Mouse (Mus musculus) cerebellum, adult 9-10 months (tissue): ENCODE measurements around the gene Nprl2.

Source experiments
- DNase-seq: peaks from one replicate; pipeline ENCODE4 v3.0.0; 2022

The Nprl2 gene

GRCm38 (mm10) chr9:107541474-107542351, at the start of gene Nprl2, which contains the start of gene Cyb561d2:
Gene Nprl2, plus strand, starts transcription at chr9:107542226.
Gene Cyb561d2, minus strand, starts transcription at chr9:107542193.
- DNase-seq = peak; percentile 94

- DNase-seq = no peak
Measured at GRCm38 (mm10) chr9:107493511-107493910, 48.5 kb upstream of the Nprl2 start.

DNA sequence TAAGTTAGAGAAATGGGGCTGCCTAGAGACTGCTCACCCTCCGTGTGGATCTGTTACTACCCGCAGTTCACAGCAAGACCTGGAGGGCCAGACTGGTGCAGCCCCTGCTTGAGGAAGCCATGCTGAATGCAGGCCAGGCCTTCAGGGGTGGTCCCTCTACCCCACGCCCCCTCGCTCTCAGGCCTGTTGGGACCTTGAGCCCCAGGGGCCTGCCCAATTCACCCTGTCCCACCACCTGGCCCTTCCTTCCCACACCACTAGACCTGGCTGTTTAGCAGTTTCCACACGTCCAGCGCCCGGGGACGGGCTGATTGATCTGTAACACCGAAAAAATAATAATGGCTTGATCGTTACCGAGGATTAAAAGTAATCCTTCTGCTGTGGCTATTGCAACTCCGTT, 47.8 kb upstream of the Nprl2 start:
- no peak for DNase-seq

DNA sequence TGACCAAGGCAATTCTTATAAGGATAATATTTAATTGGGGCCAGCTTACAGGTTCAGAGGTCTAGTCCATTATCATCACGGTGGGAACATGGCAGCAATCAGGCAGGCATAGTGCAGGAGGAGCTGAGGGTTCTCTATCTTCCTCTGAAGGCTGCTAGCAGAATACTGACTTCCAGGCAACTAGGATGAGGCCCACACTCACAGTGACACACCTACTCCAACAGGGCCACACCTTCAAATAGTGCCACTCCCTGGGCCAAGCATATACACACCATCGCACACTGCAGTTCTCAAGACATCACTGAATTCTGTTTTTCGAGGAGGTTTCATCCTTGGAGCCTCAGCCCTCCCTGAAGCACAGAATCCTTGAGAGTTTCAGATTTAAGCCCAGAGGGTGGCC, 45.7 kb upstream of the Nprl2 start:
- no peak for DNase-seq

DNA sequence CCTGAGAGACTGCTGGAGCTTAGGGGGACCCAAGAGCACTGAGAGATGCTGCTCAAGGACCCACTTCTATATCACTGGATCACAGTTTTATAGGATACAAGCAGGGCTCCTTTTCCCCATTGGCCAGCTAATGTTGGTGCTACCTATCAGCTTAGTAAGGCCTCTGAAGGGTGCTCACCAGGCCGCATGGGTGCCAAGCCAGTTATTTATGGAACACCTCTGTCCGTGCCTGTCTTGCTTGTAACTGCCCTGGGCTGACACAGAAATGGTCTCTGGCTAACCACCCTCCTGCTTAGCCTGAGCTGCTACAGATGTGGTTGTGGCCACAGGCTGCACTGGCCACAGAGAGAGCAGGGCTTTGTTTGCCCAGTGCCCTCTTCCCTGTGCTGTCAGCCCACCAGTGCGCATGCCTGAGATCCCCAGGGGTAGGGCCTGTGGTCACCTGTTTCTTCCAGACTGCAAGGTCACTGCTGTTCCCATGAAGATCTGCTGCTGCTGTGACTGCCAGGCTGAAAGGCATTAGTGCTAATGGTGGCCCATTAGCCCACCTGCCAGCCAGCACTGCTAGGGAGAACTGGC, 41.2 kb upstream of the Nprl2 start:
- DNase-seq = no peak

DNA sequence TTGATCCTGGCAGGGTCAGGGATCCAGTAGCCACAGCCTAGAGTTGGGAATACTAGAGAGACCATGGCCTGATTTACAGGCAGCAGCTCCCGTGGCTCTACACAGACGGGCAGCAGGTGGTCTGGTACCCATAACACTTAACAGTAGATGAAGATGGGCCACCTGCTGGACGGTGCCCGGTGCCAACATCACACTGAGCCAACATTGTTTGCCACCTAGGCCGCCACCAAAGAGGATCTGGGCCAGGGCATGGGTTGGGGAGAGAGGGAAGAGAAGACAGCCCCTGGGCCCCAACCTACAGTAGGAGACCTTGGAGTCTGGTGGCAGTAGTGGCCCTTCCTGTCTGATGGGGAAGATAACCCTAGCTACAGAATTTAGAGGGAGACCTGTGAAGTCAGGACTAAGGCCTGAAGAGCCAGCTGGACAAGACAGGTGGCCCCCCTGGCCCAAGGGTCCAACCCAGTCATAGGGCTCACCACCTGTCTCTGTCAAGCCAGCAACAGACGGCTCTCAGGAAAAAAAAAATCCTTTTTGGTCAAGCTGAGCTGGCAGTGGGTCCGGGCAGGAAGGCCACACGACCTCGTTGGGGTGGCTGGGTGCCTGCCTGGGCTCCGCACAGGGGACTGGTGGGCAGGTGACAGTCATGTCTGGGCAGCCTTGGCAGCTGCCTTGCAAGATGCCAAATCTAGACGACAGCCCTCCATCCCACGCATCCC, 39.7 kb upstream of the Nprl2 start:
- DNase-seq = peak; percentile 92

- peak; percentile 59 for DNase-seq
Measured at GRCm38 (mm10) chr9:107504662-107505537, 37.1 kb upstream of the Nprl2 start.

DNA sequence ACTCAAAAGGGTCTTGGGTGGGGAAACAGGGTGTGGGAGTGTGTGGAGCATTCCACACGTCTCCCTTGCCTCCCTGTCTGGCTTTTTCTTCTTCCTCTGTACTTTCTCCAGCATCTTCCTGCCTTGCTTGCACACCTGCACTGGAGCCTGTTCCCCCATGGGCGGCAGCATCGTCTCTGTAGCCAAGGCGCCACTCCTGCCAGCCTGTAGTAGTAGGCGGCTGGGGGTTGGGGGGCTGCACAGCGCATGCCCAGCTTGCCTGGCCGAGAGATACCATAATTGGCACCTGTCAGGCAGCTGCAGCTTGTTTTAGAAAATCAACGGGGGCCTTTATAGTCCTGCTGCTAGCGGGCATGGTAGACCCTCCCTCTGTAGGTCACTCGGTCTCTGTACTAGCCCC, 33.8 kb upstream of the Nprl2 start:
- no peak for DNase-seq

GRCm38 (mm10) chr9:107510384-107511100, 31.5 kb upstream of the Nprl2 start:
- no peak for DNase-seq

GRCm38 (mm10) chr9:107511436-107511835, 30.6 kb upstream of the Nprl2 start:
- DNase-seq = no peak

- no peak for DNase-seq
Measured at GRCm38 (mm10) chr9:107512326-107512725, 29.7 kb upstream of the Nprl2 start.

- peak; percentile 92 for DNase-seq
Measured at GRCm38 (mm10) chr9:107514303-107514955, 27.6 kb upstream of the Nprl2 start.

GRCm38 (mm10) chr9:107520331-107520730, 21.7 kb upstream of the Nprl2 start:
- no peak for DNase-seq

DNA sequence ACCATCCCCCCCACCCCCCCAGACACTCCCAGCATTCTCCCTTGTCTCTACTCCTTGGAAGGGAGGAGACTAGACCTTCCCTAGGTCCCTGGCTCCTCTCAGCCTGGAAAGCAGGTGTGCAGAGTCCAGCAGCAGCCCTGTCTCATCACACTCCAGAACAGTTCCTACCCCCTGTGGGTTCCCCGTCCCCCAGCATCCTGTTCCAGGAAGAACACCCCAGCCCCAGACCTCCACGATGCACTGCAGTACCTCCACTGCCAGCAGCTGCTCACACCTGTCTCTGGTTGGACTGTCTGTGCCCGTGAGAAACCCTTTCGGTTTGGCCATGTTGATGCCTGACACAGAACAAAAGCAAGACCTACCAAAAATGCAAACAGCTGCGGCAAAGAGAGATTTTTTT, 20.8 kb upstream of the Nprl2 start:
- DNase-seq = no peak

GRCm38 (mm10) chr9:107521711-107522399, 20.2 kb upstream of the Nprl2 start:
- DNase-seq = no peak

- no peak for DNase-seq
Measured at GRCm38 (mm10) chr9:107522400-107522711, 19.7 kb upstream of the Nprl2 start.

- DNase-seq = no peak
Measured at GRCm38 (mm10) chr9:107526198-107527026, 15.6 kb upstream of the Nprl2 start.

- DNase-seq = peak; percentile 96
Measured at GRCm38 (mm10) chr9:107533791-107534407, 8.1 kb upstream of the Nprl2 start, which contains the start of gene Tmem115. Gene Tmem115, plus strand, starts transcription at chr9:107533945.

- peak; percentile 65 for DNase-seq
Measured at GRCm38 (mm10) chr9:107534408-107535202, 7.4 kb upstream of the Nprl2 start.
